Mouse (Mus musculus): ENCODE measurements around the gene Cby1.

DNA sequence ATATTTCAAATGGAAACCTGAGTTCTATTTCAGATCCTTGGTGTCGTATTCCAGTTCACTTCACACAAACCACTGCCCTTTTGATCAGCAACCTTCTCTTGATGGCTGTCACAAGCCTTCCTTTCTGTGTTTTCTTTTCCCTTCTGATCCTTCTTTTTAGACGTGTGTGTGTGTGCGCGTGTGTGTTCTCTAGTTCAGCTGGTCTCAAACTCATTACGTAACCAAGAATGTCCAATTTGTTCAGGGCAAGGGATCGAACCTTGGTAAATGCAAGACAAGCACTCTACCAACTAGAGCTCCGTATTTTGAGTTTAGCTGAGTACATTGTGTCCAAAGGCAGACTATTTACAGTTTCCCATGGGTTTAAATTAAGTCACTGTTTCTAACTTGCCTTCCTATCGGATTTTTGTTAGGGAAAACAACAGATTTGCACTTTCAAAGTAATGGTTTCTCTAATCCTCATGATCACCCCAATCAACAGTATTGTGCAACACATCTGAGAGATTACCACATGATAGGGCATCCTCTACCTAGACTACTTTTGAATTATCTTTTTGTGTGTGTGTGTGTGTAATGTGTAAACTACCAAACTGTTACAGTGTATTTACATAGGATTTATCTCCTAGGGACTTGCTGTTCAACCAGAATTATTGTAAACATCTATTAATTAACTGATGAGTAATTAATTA lies 29.4 kb downstream of the Cby1 start:
- TF ChIP-seq CTCF (IDR thresholded peaks at IDR 0.05; ENCODE audit: low read depth) (no peak), EP300 (IDR thresholded peaks at IDR 0.05; ENCODE audit: low read depth) (no peak)

Data from liver, embryonic 14.5 days (tissue).